Mouse (Mus musculus): ENCODE data around the gene Slc26a10. TPM values are rescaled to one million over a fixed set of nuclear protein-coding genes. Genes with fewer than 3 reads are reported as not detected.

Gene Slc26a10
- polyA plus RNA-seq (2012; fragmentation: generic; extraction: Trizol), result 1.3 TPM

DNA sequence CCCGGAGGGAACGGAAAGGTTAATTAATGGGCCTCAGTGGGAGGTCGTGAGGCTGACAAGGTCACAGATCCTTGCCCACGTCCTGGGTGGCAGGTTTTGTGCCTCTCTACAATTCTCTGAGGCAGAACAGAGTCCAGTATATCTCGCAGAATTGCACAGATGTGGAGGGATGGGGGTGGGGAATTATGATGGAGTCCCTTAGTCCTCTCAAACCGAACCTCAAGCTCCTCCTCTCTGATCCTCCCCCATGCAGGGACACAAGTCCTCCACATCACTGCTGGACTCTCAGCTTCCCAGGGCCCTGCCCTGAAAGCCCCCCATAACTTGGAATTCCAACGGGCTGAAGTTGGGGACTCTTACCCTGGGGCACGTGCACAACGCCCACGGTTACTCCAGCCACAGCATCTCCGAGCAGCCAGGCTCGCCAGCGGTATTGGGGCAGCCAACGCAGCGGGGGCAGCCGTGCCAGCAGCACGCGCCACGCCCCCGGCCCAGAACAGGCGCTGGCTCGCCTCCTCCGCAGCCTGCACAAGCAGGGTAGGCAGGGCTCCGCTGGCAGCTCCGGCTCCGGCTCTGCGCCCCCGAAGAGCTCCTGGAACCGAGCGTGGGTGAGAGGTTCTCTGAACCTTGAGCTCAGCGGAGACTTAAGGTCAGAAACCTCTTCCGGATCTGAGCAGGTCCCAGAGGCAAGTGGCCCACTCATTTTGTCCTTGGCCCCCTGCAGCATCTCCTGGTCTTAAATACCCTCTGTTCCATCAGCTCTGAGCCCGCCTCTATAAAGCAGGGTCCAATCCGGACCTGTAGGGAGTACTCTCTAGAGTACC is at the start of gene Slc26a10:
TSS of gene Slc26a10 (minus strand) at position 775 of the 824 bp plus-strand sequence.
- H3K27me3 ChIP-seq (ENCODE audit: control insufficient read depth, insufficient read depth, insufficient read length), result no peaks in the 10 kb centered on the region
- TF ChIP-seq TCF3 (IDR thresholded peaks at IDR 0.05; ENCODE audit: insufficient read length, low read depth) (no peak), TCF12 (IDR thresholded peaks at IDR 0.05; ENCODE audit: insufficient read depth, poor library complexity, severe bottlenecking) (no peak), E2F4 (IDR thresholded peaks at IDR 0.05; ENCODE audit: insufficient read depth) (no peak), POLR2A (IDR thresholded peaks at IDR 0.05; ENCODE audit: insufficient read length, low read depth) (no peak), MYOD1 (IDR thresholded peaks at IDR 0.05; ENCODE audit: control insufficient read depth in 1 of 3, insufficient read length in 2 of 3, low read depth in 2 of 3) (no peak), POLR2AphosphoS2 (IDR thresholded peaks at IDR 0.05; ENCODE audit: insufficient read length, low read depth) (no peak), SRF (IDR thresholded peaks at IDR 0.05; ENCODE audit: control insufficient read depth, insufficient read length, low read depth) (no peak), USF1 (IDR thresholded peaks at IDR 0.05; ENCODE audit: low read depth) (no peak), MAX (IDR thresholded peaks at IDR 0.05; ENCODE audit: low read depth) (no peak), CEBPB (IDR thresholded peaks at IDR 0.05; ENCODE audit: insufficient read depth, poor library complexity, severe bottlenecking) (no peak), REST (IDR thresholded peaks at IDR 0.05; ENCODE audit: insufficient read depth, insufficient read length) (no peak), MYOG (IDR thresholded peaks at IDR 0.05; ENCODE audit: control insufficient read depth in 1 of 3, insufficient read depth in 1 of 3, insufficient read length in 2 of 3, low read depth in 2 of 3) (no peak)
- H3K4me3 ChIP-seq, result no peak within 1 kb of the TSS
- no peaks in the 10 kb centered on the region for H3K36me3 ChIP-seq (ENCODE audit: control insufficient read depth, insufficient read depth)
- no peak within 1 kb of the TSS for H3K4me2 ChIP-seq (ENCODE audit: low read depth)
- no peak within 1 kb of the TSS for H3ac ChIP-seq (ENCODE audit: control insufficient read depth, insufficient read length)
- no peaks in the 10 kb centered on the region for H3K79me2 ChIP-seq (ENCODE audit: control insufficient read depth, insufficient read depth)

DNA sequence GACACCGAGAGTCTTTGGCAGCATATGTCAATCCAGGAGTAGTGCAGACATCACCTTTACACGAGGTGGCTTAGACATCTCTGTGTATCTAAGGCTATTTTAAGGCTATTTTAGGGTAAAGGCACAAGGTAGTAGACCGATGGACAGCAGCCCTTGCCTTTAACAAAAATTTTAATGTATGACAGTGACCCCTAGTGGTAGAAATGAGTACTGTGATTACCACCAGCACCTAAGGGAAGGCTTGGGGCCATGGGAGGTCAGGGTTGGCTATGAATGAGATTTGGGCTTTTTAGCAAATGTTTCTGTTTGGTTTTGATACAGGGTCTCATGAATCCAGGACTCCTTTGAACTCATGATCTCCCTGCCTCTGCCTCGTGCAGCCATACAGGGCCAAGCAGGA is 48.5 kb upstream of the Slc26a10 start:
- Histone ChIP-seq H3K79me2 (ENCODE audit: control insufficient read depth, insufficient read depth) (no peaks in the 10 kb centered on the region), H3K27me3 (ENCODE audit: control insufficient read depth, insufficient read depth, insufficient read length) (peaks cover 38% of the 10 kb centered on the region), H3ac (ENCODE audit: control insufficient read depth, insufficient read length) (no peak overlapping the region), H3K4me2 (ENCODE audit: low read depth) (no peak overlapping the region), H3K4me3 (no peak overlapping the region), H3K36me3 (ENCODE audit: control insufficient read depth, insufficient read depth) (no peaks in the 10 kb centered on the region)
- TF ChIP-seq POLR2AphosphoS2 (IDR thresholded peaks at IDR 0.05; ENCODE audit: insufficient read length, low read depth) (no peak), MYOD1 (IDR thresholded peaks at IDR 0.05; ENCODE audit: control insufficient read depth in 1 of 3, insufficient read length in 2 of 3, low read depth in 2 of 3) (no peak), MYOG (IDR thresholded peaks at IDR 0.05; ENCODE audit: control insufficient read depth in 1 of 3, insufficient read depth in 1 of 3, insufficient read length in 2 of 3, low read depth in 2 of 3) (no peak), REST (IDR thresholded peaks at IDR 0.05; ENCODE audit: insufficient read depth, insufficient read length) (no peak), E2F4 (IDR thresholded peaks at IDR 0.05; ENCODE audit: insufficient read depth) (no peak), CEBPB (IDR thresholded peaks at IDR 0.05; ENCODE audit: insufficient read depth, poor library complexity, severe bottlenecking) (no peak), TCF3 (IDR thresholded peaks at IDR 0.05; ENCODE audit: insufficient read length, low read depth) (no peak), MAX (IDR thresholded peaks at IDR 0.05; ENCODE audit: low read depth) (no peak), SRF (IDR thresholded peaks at IDR 0.05; ENCODE audit: control insufficient read depth, insufficient read length, low read depth) (no peak), POLR2A (IDR thresholded peaks at IDR 0.05; ENCODE audit: insufficient read length, low read depth) (no peak), TCF12 (IDR thresholded peaks at IDR 0.05; ENCODE audit: insufficient read depth, poor library complexity, severe bottlenecking) (no peak)

DNA sequence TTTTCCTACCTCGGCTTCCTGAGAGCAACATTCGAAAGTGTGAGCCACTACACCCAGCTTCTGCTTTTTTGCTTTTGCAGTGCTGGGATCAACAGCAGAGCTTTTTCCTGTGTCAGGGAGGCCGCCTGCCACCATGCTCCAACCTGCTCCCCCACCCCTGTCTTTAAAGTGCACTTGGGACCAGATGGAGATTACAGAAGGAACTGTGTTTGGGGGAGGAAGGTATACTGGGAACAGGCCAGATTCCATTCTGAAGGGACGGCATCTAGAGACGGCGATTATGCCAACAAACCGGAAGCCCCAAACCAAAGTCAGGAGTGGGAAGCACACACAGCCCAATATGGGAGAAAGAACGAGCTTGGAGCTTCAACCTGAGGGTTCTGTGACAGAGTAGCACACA is 46.7 kb upstream of the Slc26a10 start:
- H3ac ChIP-seq (ENCODE audit: control insufficient read depth, insufficient read length), result no peak overlapping the region

DNA sequence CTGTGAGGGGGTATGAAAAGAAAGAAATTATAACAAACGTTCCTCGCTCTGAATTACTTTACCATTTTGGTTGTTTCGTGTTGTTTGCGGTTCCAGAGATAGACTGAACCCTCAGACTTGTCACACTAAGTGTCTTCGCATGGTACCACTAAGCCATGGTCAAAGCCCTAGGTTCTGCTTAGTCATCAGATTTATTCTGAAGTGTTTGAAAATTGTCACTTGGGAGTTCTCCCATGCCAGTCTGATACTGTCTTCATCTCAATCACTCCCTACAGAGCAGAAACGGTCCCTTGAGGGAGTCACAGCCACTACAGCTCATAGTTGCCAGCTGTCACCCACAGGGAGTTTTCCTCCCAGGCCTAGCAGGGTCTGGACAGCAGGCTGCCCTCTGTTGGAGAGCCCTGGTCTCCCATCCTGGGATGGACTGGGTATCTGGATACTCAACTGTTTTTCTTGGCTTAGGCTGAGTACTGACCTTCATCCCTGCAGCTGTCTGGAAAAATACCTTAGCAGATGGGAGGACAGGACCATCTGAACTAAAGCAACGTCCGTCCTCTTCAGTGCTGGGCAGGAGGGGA is 46.0 kb upstream of the Slc26a10 start:
- Histone ChIP-seq H3K79me2 (ENCODE audit: control insufficient read depth, insufficient read depth) (no peaks in the 10 kb centered on the region), H3K36me3 (ENCODE audit: control insufficient read depth, insufficient read depth) (no peaks in the 10 kb centered on the region), H3K4me3 (no peak overlapping the region), H3K4me2 (ENCODE audit: low read depth) (no peak overlapping the region), H3ac (ENCODE audit: control insufficient read depth, insufficient read length) (no peak overlapping the region), H3K27me3 (ENCODE audit: control insufficient read depth, insufficient read depth, insufficient read length) (peaks cover 21% of the 10 kb centered on the region)
- no peak for TF ChIP-seq CEBPB (IDR thresholded peaks at IDR 0.05; ENCODE audit: insufficient read depth, poor library complexity, severe bottlenecking)
- TF ChIP-seq MYOD1 (IDR thresholded peaks at IDR 0.05; ENCODE audit: control insufficient read depth in 1 of 3, insufficient read length in 2 of 3, low read depth in 2 of 3), result peak in 2 of 3 experiments; percentile 40 to 46
- peak in 1 of 3 experiments; percentile 68 for TF ChIP-seq MYOG (IDR thresholded peaks at IDR 0.05; ENCODE audit: control insufficient read depth in 1 of 3, insufficient read depth in 1 of 3, insufficient read length in 2 of 3, low read depth in 2 of 3)
- TF ChIP-seq MAX (IDR thresholded peaks at IDR 0.05; ENCODE audit: low read depth), result no peak
- TF ChIP-seq USF1 (IDR thresholded peaks at IDR 0.05; ENCODE audit: low read depth), result no peak
- no peak for TF ChIP-seq TCF3 (IDR thresholded peaks at IDR 0.05; ENCODE audit: insufficient read length, low read depth)
- no peak for TF ChIP-seq SRF (IDR thresholded peaks at IDR 0.05; ENCODE audit: control insufficient read depth, insufficient read length, low read depth)
- no peak for TF ChIP-seq E2F4 (IDR thresholded peaks at IDR 0.05; ENCODE audit: insufficient read depth)
- no peak for TF ChIP-seq POLR2AphosphoS2 (IDR thresholded peaks at IDR 0.05; ENCODE audit: insufficient read length, low read depth)
- no peak for TF ChIP-seq TCF12 (IDR thresholded peaks at IDR 0.05; ENCODE audit: insufficient read depth, poor library complexity, severe bottlenecking)
- no peak for TF ChIP-seq REST (IDR thresholded peaks at IDR 0.05; ENCODE audit: insufficient read depth, insufficient read length)
- TF ChIP-seq POLR2A (IDR thresholded peaks at IDR 0.05; ENCODE audit: insufficient read length, low read depth), result no peak

More for the DNA sequence above, 46.7 kb upstream of the Slc26a10 start:
- Histone ChIP-seq H3K4me2 (ENCODE audit: low read depth) (no peak overlapping the region), H3K36me3 (ENCODE audit: control insufficient read depth, insufficient read depth) (no peaks in the 10 kb centered on the region), H3K79me2 (ENCODE audit: control insufficient read depth, insufficient read depth) (no peaks in the 10 kb centered on the region), H3K27me3 (ENCODE audit: control insufficient read depth, insufficient read depth, insufficient read length) (peaks cover 28% of the 10 kb centered on the region), H3K4me3 (no peak overlapping the region)
- TF ChIP-seq MYOD1 (IDR thresholded peaks at IDR 0.05; ENCODE audit: control insufficient read depth in 1 of 3, insufficient read length in 2 of 3, low read depth in 2 of 3), result no peak
- no peak for TF ChIP-seq REST (IDR thresholded peaks at IDR 0.05; ENCODE audit: insufficient read depth, insufficient read length)
- TF ChIP-seq POLR2AphosphoS2 (IDR thresholded peaks at IDR 0.05; ENCODE audit: insufficient read length, low read depth), result no peak
- TF ChIP-seq USF1 (IDR thresholded peaks at IDR 0.05; ENCODE audit: low read depth), result no peak
- no peak for TF ChIP-seq MAX (IDR thresholded peaks at IDR 0.05; ENCODE audit: low read depth)
- no peak for TF ChIP-seq TCF3 (IDR thresholded peaks at IDR 0.05; ENCODE audit: insufficient read length, low read depth)
- no peak for TF ChIP-seq E2F4 (IDR thresholded peaks at IDR 0.05; ENCODE audit: insufficient read depth)
- TF ChIP-seq SRF (IDR thresholded peaks at IDR 0.05; ENCODE audit: control insufficient read depth, insufficient read length, low read depth), result no peak
- no peak for TF ChIP-seq MYOG (IDR thresholded peaks at IDR 0.05; ENCODE audit: control insufficient read depth in 1 of 3, insufficient read depth in 1 of 3, insufficient read length in 2 of 3, low read depth in 2 of 3)
- no peak for TF ChIP-seq TCF12 (IDR thresholded peaks at IDR 0.05; ENCODE audit: insufficient read depth, poor library complexity, severe bottlenecking)

Measured in myocyte (in vitro differentiated cells).